Mouse (Mus musculus): ENCODE measurements around the gene March5. TPM values are rescaled to one million over a fixed set of nuclear protein-coding genes. Genes with fewer than 3 reads are reported as not detected.
A peak's percentile ranks its signal among the peaks of the same experiment; 100 is the strongest.

March5 gene
- polyA plus RNA-seq, 1 experiment, result 66.2 TPM

- peak overlapping the region; percentile 47 for H3K4me3 ChIP-seq (ENCODE audit: insufficient read depth, low read length)
- no peaks in the 10 kb centered on the region for H3K4me1 ChIP-seq (ENCODE audit: control insufficient read depth, insufficient read depth, low read length)
- TF ChIP-seq POLR2A (IDR thresholded peaks at IDR 0.05; ENCODE audit: extremely low read depth, insufficient read depth, low read length), result no peak
- TF ChIP-seq CTCF (IDR thresholded peaks at IDR 0.05; ENCODE audit: extremely low read depth, insufficient read depth, low read length), result no peak
- H3K27ac ChIP-seq (ENCODE audit: insufficient read depth, low read length), result no peak overlapping the region
Measured at GRCm38 (mm10) chr19:37233561-37234539, 26.5 kb downstream of the March5 start.

GRCm38 (mm10) chr19:37235818-37236217 lies 28.5 kb downstream of the March5 start:
- no peak for TF ChIP-seq POLR2A (IDR thresholded peaks at IDR 0.05; ENCODE audit: extremely low read depth, insufficient read depth, low read length)
- Histone ChIP-seq H3K27ac (ENCODE audit: insufficient read depth, low read length) (no peak overlapping the region), H3K4me3 (ENCODE audit: insufficient read depth, low read length) (no peak overlapping the region), H3K4me1 (ENCODE audit: control insufficient read depth, insufficient read depth, low read length) (no peaks in the 10 kb centered on the region)

GRCm38 (mm10) chr19:37237306-37237705 lies 30.0 kb downstream of the March5 start:
- no peak overlapping the region for H3K27ac ChIP-seq (ENCODE audit: insufficient read depth, low read length)
- H3K4me1 ChIP-seq (ENCODE audit: control insufficient read depth, insufficient read depth, low read length), result no peaks in the 10 kb centered on the region
- TF ChIP-seq CTCF (IDR thresholded peaks at IDR 0.05; ENCODE audit: extremely low read depth, insufficient read depth, low read length) (no peak), POLR2A (IDR thresholded peaks at IDR 0.05; ENCODE audit: extremely low read depth, insufficient read depth, low read length) (no peak)
- no peak overlapping the region for H3K4me3 ChIP-seq (ENCODE audit: insufficient read depth, low read length)

DNA sequence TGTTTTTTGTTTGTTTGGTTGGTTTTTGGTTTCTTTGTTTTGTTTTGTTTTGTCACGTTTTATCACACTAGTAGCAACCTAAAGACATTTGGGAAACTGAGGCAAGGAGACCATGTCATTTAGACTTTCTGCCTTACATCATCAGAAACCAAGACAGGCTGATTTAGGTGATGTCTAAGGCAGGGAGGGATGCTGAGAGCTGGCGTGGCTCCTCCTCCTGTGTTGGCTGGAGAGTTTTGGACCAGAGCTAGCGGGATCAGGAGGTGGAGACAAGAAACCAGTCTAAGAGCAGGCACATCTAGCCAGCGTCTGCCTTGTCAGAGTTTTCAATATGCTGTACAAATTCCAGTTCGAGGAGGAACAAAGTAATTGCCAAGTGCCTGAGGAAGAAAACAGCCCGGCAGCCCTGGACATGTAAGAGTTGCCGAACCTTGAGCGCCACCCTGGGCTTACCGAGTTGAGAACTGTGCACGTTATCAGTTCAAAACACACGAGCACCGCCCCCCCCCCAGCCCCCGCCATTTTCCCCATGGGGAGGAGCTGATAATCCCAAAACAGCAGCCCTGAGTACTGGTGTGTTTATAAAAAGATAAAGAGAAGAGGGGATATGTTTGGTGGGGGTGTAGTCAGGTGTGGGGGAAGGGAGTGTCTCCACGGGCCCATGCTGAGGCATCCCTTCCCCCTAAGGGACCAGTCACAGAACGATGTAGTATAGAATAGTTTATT lies 30.5 kb downstream of the March5 start:
- H3K4me1 ChIP-seq (ENCODE audit: control insufficient read depth, insufficient read depth, low read length), result no peaks in the 10 kb centered on the region
- TF ChIP-seq CTCF (IDR thresholded peaks at IDR 0.05; ENCODE audit: extremely low read depth, insufficient read depth, low read length) (no peak), POLR2A (IDR thresholded peaks at IDR 0.05; ENCODE audit: extremely low read depth, insufficient read depth, low read length) (no peak)
- no peak overlapping the region for H3K27ac ChIP-seq (ENCODE audit: insufficient read depth, low read length)
- H3K4me3 ChIP-seq (ENCODE audit: insufficient read depth, low read length), result no peak overlapping the region

- no peak overlapping the region for H3K27ac ChIP-seq (ENCODE audit: insufficient read depth, low read length)
- H3K4me1 ChIP-seq (ENCODE audit: control insufficient read depth, insufficient read depth, low read length), result no peaks in the 10 kb centered on the region
- no peak overlapping the region for H3K4me3 ChIP-seq (ENCODE audit: insufficient read depth, low read length)
- TF ChIP-seq CTCF (IDR thresholded peaks at IDR 0.05; ENCODE audit: extremely low read depth, insufficient read depth, low read length) (no peak), POLR2A (IDR thresholded peaks at IDR 0.05; ENCODE audit: extremely low read depth, insufficient read depth, low read length) (no peak)
Measured at GRCm38 (mm10) chr19:37238651-37239050, 31.3 kb downstream of the March5 start.

DNA sequence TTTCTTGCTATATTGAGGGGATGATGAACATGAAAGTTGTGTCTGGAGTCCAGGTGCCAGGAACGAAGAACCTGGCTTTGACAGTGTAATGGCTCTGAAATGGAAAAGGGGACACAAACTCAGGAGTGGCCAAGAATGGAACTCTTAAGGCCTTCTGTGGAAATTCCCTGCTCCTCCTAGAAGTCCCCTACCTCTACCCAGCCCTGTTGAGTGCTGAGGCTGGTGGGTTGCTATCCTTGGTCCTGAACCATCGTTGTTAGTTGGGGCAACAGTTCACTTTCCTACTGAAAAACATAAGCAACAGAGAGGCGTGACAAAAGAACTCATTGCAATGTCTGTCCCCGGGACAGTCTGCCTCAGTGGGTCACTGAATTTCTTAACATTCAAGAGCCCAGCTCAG lies 31.8 kb downstream of the March5 start:
- no peak for TF ChIP-seq POLR2A (IDR thresholded peaks at IDR 0.05; ENCODE audit: extremely low read depth, insufficient read depth, low read length)
- TF ChIP-seq CTCF (IDR thresholded peaks at IDR 0.05; ENCODE audit: extremely low read depth, insufficient read depth, low read length), result no peak
- Histone ChIP-seq H3K4me3 (ENCODE audit: insufficient read depth, low read length) (no peak overlapping the region), H3K27ac (ENCODE audit: insufficient read depth, low read length) (no peak overlapping the region), H3K4me1 (ENCODE audit: control insufficient read depth, insufficient read depth, low read length) (no peaks in the 10 kb centered on the region)

DNA sequence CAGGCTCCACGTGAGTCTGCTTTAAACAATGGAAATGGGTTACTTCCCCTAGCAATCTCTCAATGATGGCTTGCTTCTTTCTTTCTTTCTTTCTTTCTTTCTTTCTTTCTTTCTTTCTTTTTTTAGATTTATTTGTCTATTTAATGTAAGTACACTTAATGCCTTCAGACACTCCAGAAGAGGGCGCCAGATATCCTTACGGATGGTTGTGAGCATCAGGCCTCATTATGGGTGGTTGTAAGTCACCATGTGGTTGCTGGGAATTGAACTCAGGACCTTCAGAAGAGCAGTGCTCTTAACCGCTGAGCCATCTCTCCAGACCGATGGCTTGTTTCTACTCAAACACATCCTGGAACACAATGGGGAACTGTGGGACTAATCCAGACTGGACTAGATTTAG lies 33.9 kb downstream of the March5 start:
- Histone ChIP-seq H3K27ac (ENCODE audit: insufficient read depth, low read length) (no peak overlapping the region), H3K4me1 (ENCODE audit: control insufficient read depth, insufficient read depth, low read length) (no peaks in the 10 kb centered on the region), H3K4me3 (ENCODE audit: insufficient read depth, low read length) (no peak overlapping the region)
- no peak for TF ChIP-seq POLR2A (IDR thresholded peaks at IDR 0.05; ENCODE audit: extremely low read depth, insufficient read depth, low read length)
- peak; percentile 13; the same call in 1 of the 2 replicates for TF ChIP-seq CTCF (IDR thresholded peaks at IDR 0.05; ENCODE audit: extremely low read depth, insufficient read depth, low read length)

DNA sequence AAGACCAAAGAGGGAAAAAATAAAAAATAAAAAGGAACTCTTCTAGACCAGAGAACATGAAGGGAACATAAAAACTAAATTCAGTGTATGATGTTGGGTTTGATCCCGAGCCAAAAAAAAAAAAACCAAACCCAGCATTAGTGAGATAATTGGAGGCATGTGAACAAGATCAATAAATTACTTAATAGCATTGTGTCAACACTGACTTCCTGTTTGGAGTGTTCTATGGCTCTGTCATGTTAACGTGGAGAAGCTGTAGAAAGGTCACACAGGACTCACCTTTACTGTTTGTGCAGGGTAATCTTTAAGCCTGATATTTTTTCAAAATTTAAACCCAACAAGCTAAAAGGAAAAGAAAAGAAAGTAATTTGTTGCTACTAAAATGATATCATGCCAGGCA lies 35.4 kb downstream of the March5 start:
- H3K27ac ChIP-seq (ENCODE audit: insufficient read depth, low read length), result no peak overlapping the region
- H3K4me3 ChIP-seq (ENCODE audit: insufficient read depth, low read length), result no peak overlapping the region
- H3K4me1 ChIP-seq (ENCODE audit: control insufficient read depth, insufficient read depth, low read length), result no peaks in the 10 kb centered on the region
- TF ChIP-seq CTCF (IDR thresholded peaks at IDR 0.05; ENCODE audit: extremely low read depth, insufficient read depth, low read length) (no peak), POLR2A (IDR thresholded peaks at IDR 0.05; ENCODE audit: extremely low read depth, insufficient read depth, low read length) (no peak)

GRCm38 (mm10) chr19:37246859-37247258 lies 39.5 kb downstream of the March5 start:
- Histone ChIP-seq H3K27ac (ENCODE audit: insufficient read depth, low read length) (no peak overlapping the region), H3K4me3 (ENCODE audit: insufficient read depth, low read length) (no peak overlapping the region), H3K4me1 (ENCODE audit: control insufficient read depth, insufficient read depth, low read length) (no peaks in the 10 kb centered on the region)
- TF ChIP-seq POLR2A (IDR thresholded peaks at IDR 0.05; ENCODE audit: extremely low read depth, insufficient read depth, low read length) (no peak), CTCF (IDR thresholded peaks at IDR 0.05; ENCODE audit: extremely low read depth, insufficient read depth, low read length) (no peak)
